Mouse (Mus musculus): ENCODE measurements at regions not wholly inside any gene's neighbourhood (a gene's known extent, or its start where the extent isn't known, plus 50 kb on each side); places are given as distances from the start of the nearest gene placed in this dataset.

DNA sequence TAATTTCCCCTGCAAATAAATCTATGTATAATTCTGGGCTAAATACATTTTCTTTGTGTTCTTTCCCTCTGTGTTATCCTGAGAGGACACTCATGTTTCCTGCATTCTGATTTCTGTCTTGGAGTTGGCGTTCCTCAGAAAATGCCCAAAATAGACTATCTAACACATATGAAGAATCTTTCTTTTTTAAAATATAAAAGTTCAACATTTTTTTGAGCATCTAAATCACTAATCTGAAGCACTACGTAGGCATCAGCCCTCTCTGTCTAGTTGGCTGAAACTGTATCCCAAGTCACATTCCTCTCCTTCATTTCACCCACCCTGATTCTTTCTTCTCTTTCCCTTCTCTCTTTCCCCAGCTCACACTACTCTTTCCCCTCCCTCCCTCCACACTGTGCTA is 238.9 kb downstream of the Stim2 start:
- no peak for TF ChIP-seq CTCF (conservative IDR thresholded peaks at IDR 0.05; ENCODE audit: low read length)
- TF ChIP-seq NANOG (IDR thresholded peaks at IDR 0.05; ENCODE audit: borderline replicate concordance, low read length): no peak

Measured in E14TG2a.4 (cell line).